Comparison of ENCODE assay signal across 13 mouse cellular contexts in the genomic region with DNA sequence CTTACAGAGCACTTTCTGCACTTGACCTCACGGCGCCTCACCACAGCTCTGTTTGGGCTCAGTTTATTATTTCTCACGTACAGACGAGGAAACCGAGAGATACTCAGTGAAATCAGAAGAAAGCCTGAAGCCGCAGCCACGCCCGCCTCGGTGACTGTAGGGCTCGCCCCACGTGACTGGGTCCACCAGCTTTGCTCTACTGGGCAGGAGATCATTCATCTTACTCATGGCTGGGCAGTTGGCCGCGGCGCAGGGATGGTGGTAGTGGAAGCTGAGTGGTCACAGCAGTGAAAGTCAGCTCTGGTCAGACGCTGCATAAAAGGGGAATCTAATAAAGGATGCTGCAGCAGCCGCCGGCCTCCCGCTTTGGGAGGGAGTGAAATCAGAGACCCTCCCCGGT.
"Had no signal": no experiment of that assay in that cellular context is flagged by ENCODE, and none has a peak within 500 bp of the region (broad histone marks: within the 10 kb centered on the region; RNA-seq: fewer than 3 reads in every experiment).

No protein-coding gene starts in this region.

- H3K4me3 ChIP-seq: limb, embryonic 10.5 days; liver, embryonic 15.5 days; megakaryocyte, embryonic 14.5 days; midbrain, embryonic 12.5 days; neural tube, embryonic 15.5 days had no signal

- DNase-seq: kidney, adult 8-10 months; lung, embryonic 14.5 days; lung, postnatal 14 days; thymus, adult 2 months; thymus, postnatal 36 days had no signal

- H3K27me3 ChIP-seq: liver, embryonic 15.5 days; megakaryocyte, embryonic 14.5 days; neural tube, embryonic 15.5 days had no signal

- H3K27ac ChIP-seq: limb, embryonic 10.5 days; liver, embryonic 15.5 days; macrophage; midbrain, embryonic 12.5 days; neural tube, embryonic 15.5 days had no signal

- ATAC-seq: intestine, embryonic 16.5 days had no signal

- H3K36me3 ChIP-seq: limb, embryonic 10.5 days; liver, embryonic 15.5 days; midbrain, embryonic 12.5 days; neural tube, embryonic 15.5 days had no signal

- H3K9ac ChIP-seq: liver, embryonic 15.5 days; lung, embryonic 14.5 days; midbrain, embryonic 12.5 days; neural tube, embryonic 15.5 days had no signal

- H3K4me2 ChIP-seq: liver, embryonic 11.5 days; liver, embryonic 15.5 days; lung, embryonic 14.5 days; midbrain, embryonic 12.5 days; neural tube, embryonic 15.5 days had no signal

- H3K9me3 ChIP-seq: limb, embryonic 10.5 days; liver, embryonic 15.5 days; midbrain, embryonic 12.5 days; neural tube, embryonic 15.5 days had no signal

- H3K4me1 ChIP-seq: liver, embryonic 15.5 days; megakaryocyte, embryonic 14.5 days; neural tube, embryonic 15.5 days had no signal
